Mouse (Mus musculus) liver, postnatal 0 days (tissue): ENCODE measurements around the gene Ddrgk1.

Experiments used
- CTCF ChIP-seq: sonication (generic); IDR thresholded peaks from 2 replicates; pipeline ENCODE4 v1.5.1; 2016; ENCODE audit warnings: antibody characterized with exemption, low read depth
- EP300 ChIP-seq: IDR thresholded peaks from 2 replicates; pipeline ENCODE4 v1.6.1; 2016; ENCODE audit warnings: antibody characterized with exemption, low read depth, mild to moderate bottlenecking

DNA sequence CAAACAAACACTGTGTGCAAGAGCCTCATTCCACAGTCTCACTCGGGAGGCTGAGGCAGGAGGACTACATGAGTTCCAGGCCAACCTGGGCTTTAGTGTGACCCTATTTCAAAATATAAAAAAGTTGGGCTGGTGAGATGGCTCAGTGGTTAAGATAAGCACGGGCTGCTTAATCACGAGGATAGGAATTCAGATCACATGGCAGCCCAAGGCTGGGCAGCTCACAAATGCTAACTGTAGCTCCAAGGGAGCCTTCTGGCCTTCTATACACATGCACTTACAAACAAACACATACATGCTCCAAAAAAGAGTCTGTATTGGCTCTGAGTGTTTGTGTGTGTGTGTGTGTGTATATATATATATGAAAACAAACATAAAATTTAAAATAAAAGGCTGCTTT is 29.1 kb upstream of the Ddrgk1 start:
- TF ChIP-seq CTCF (no peak), EP300 (no peak)
